Mouse (Mus musculus) mature B cell (primary cell): ENCODE results near the gene Gm26566.

Source experiments
- in situ Hi-C: fragments of 300-500 bp; cut with MboI; formaldehyde crosslinking; loops from 2 replicates; pipeline ENCODE4 v1.14.3; 2019

Gene Gm26566

GRCm38 (mm10) chr4:88721791-88722721 lies at the start of gene Gm26566, which contains the start of gene Klhl9:
Gene Gm26566 (plus strand): TSS chr4:88721805.
Gene Klhl9 (minus strand): TSS chr4:88722465.
- in situ Hi-C loops, result no loop called here

GRCm38 (mm10) chr4:88676824-88677223 lies 44.8 kb upstream of the Gm26566 start, which contains the start of gene Ifna16:
Gene Ifna16 (minus strand): TSS chr4:88676924.
- in situ Hi-C loops, result no loop called here

GRCm38 (mm10) chr4:88680362-88680761 lies 41.2 kb upstream of the Gm26566 start:
- in situ Hi-C loops, result no loop called here

- in situ Hi-C loops, result no loop called here
Measured at GRCm38 (mm10) chr4:88681353-88681752, 40.3 kb upstream of the Gm26566 start.

GRCm38 (mm10) chr4:88683812-88684211 lies 37.8 kb upstream of the Gm26566 start, which contains the start of gene Ifna2:
Gene Ifna2 (minus strand): TSS chr4:88683912.
- in situ Hi-C loops, result no loop called here

- in situ Hi-C loops, result no loop called here
Measured at GRCm38 (mm10) chr4:88691259-88691658, 30.3 kb upstream of the Gm26566 start, which contains the start of gene Ifnab. Gene Ifnab (minus strand): TSS chr4:88691359.

- in situ Hi-C loops, result no loop called here
Measured at GRCm38 (mm10) chr4:88692537-88692936, 29.1 kb upstream of the Gm26566 start.

- in situ Hi-C loops, result no loop called here
Measured at GRCm38 (mm10) chr4:88693392-88693791, 28.2 kb upstream of the Gm26566 start.

GRCm38 (mm10) chr4:88696237-88696884 lies 25.2 kb upstream of the Gm26566 start:
- in situ Hi-C loops, result no loop called here

GRCm38 (mm10) chr4:88697108-88697507 lies 24.5 kb upstream of the Gm26566 start:
- in situ Hi-C loops, result no loop called here

GRCm38 (mm10) chr4:88697753-88698152 lies 23.9 kb upstream of the Gm26566 start:
- in situ Hi-C loops, result no loop called here

GRCm38 (mm10) chr4:88698781-88699180 lies 22.8 kb upstream of the Gm26566 start:
- in situ Hi-C loops, result no loop called here

GRCm38 (mm10) chr4:88699301-88699700 lies 22.3 kb upstream of the Gm26566 start:
- in situ Hi-C loops, result no loop called here

- in situ Hi-C loops, result no loop called here
Measured at GRCm38 (mm10) chr4:88705924-88706323, 15.7 kb upstream of the Gm26566 start.

GRCm38 (mm10) chr4:88707128-88707826 lies 14.3 kb upstream of the Gm26566 start:
- in situ Hi-C loops, result no loop called here

- in situ Hi-C loops, result no loop called here
Measured at GRCm38 (mm10) chr4:88714281-88714680, 7.3 kb upstream of the Gm26566 start.

- in situ Hi-C loops, result no loop called here
Measured at GRCm38 (mm10) chr4:88715059-88715458, 6.5 kb upstream of the Gm26566 start.

GRCm38 (mm10) chr4:88718715-88719114 lies 2.9 kb upstream of the Gm26566 start:
- in situ Hi-C loops, result no loop called here

- in situ Hi-C loops, result no loop called here
Measured at GRCm38 (mm10) chr4:88723497-88724090, 2.0 kb downstream of the Gm26566 start.

- in situ Hi-C loops, result loop anchor here (25.0 kb wide), 2 partner anchors 136 to 586 kb away; partner anchors contain the start of genes Cdkn2b and Ifna1
Measured at GRCm38 (mm10) chr4:88726727-88727126, 5.1 kb downstream of the Gm26566 start.

GRCm38 (mm10) chr4:88727324-88727723 lies 5.7 kb downstream of the Gm26566 start:
- in situ Hi-C loops, result loop anchor here (25.0 kb wide), 2 partner anchors 135 to 585 kb away; partner anchors contain the start of genes Cdkn2b and Ifna1
